Mouse (Mus musculus): ENCODE results near the gene Tmem8.

Tmem8 gene

DNA sequence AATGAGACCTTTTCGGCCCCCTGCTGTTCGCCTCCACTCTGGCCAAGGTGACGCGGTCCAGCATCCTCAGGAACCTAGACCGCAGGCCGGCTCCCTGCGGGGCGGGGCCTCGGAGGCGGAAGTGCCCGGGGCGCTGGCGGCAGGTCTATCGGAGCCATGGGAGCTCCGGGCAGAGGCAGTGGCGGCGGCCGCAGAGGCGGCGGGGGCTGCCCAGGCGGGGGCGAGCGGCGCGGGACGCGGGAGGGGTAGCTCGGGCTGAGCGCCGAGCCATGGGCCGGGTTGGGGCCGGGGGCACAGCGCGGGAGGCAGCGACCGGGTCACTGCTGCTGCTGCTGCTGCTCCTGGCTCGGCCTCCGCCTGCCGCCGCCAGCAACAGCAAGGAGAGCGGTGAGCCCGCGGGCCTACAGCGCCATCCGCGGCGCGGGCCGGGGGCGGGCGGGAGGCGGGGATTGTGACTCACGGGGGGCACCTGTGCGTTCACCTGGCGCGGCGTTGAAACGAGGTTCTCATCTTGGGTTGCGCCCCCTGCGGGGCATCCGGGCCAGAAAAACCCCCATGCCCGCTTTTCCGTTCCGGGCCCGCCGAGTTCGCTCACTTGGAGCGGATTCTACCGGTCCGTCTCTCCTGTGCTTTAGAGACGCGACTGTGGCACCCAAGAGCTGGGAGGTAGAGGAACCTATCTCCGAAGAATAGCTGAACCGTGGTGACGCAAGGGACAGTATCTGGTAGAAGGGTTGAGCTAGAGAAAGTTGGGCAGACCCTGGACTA, at the start of gene Tmem8:
Tmem8 (plus strand) TSS at position 119 of the 768 bp plus-strand sequence.
- peak; percentile 72 for DNase-seq (ENCODE audit: low spot score)

DNA sequence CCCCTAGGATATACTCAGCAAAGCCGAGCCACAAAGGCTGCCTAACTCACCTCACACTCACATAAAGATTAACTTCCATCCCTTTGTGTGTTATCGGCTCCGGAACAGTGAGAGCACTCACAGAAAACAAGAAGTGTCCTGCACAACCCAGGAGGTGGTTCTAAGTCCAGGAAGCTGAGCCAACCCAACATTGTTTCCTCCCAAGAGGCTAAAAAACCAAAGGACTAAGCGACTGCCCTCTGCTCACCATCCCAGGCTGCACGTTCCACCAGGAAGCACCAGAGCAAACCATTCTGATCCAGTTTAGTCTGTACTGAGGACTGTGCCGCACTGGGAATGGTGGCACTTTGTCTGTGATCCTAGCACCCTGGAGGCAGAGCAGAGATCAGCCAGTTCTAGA, 48.2 kb upstream of the Tmem8 start:
- DNase-seq (ENCODE audit: low spot score), result no peak

DNA sequence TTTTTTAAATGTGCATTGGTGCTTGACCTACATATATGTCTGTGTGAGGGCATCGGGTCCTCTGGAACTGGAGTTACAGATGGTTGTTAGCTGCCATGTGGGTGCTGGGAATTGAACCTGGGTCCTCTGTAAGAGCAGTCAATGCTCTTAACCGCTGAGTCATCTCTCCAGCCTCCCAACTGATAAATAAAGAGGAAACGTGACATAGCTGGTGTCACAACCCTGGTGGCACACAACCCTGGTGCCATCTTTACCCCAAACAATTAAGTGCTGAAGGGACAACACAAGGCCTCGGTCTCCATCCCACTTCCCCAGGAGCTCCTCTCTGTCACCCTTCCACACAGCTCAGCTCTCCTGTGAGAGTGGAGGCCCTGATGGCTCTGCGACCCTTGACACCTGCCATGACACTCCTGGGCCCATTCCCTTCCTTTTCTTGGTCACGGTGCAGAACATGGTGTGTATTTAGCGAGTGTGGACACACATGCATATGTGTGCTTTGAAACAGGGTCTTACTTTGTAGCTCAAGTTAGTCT, 46.5 kb upstream of the Tmem8 start:
- no peak for DNase-seq (ENCODE audit: low spot score)

DNA sequence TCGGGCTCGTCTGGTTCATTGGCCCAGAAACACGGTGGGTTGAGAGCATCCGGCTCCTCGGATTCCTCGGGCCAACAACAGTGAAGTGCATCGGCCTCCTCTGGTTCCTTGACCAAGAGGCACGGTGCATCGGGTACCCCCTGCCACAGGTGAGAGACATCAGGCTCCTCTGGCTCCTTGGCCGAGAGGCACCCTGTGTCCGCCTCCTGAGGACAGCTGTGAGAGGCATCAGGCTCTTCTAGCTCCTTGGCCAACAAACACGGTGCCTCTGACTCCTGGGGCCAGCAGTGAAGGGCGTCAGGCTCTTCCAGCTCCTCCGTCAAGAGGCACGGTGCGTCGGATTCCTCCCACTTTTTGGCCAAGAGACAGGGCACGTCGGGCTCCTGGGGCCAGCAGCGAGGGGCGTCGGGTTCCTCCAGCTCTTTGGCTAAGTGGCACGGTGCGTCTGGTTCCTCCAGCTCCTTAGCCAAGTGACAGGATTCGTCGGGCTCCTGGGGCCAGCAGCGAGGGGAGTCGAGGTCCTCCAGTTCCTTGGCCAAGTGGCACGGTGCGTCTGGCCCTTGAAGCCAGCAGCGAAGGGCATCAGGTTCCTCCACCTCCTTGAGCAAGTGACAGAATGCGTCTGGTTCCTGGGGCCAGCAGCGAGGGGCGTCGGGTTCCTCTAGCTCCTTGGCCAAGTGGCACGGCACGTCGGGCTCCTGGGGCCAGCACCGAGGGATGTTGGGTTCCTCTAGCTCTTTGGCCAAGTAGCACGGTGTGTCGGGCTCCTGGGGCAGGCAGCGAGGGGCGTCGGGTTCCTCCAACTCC, 44.9 kb upstream of the Tmem8 start:
- peak; percentile 35 for DNase-seq (ENCODE audit: low spot score)

DNA sequence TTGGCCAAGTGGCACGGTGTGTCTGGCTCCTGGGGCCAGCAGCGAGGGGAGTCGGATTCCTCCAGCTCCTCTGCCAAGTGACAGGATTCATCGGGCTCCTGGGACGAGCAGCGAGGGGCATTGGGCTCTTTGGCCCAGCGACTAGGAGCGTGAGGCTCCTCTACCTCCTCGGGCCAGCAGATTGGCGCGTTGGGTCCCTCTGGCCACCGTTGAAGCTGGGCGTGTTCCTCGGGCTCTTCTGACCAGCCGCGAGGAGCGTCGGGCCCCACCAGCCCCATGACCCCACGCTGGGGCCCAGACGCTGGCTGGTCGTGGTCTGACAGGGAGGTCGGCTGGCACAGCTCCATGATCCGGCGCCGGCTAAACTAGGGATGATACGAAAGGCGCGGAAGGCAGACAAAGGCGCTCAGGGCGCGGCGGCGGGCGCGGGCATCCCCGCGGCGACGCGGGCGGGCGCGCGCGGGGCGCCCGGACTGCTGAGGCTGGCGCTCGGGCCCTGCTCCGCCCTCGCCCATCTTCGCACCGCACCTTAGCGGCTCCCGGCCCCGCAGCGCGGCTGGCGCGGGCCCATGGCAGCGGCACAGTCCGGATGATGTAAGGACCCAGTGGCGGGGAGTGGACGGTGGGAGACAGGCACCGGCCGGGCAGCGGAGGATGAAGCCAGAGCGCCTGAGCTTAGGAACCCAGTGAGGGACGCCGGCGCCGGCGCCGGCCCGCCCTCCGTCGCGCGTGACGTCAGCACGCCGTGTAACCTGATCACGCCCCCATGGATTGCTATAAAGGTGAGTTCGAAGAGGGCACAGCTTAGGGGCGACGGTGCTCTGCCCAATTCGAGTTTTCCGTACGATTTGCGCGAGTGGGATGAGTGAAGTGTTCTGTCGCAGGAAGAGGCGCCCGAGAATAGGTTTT, 44.0 kb upstream of the Tmem8 start, which contains the start of gene Rab11fip3:
Rab11fip3 (minus strand) TSS at position 725 of the 909 bp plus-strand sequence.
- peak; percentile 91 for DNase-seq (ENCODE audit: low spot score)

DNA sequence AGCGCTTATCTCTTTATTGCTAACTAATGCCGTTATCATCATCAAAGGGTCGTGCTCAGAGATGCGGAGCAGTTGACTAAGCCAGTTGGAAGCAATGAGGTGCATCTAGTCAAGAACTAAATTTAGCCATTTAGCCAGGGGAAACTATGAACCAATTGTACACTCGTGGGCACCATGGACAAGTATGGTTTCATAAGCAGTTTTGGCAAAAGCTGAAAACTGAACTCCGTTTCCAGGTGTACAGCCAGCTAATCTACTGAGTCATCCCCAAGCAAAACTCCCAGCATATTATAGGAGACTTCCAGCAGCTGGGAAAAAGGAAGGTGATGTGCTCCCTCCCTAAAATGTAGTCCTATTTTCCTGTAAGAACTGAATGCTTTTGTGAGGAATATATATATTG, 43.0 kb upstream of the Tmem8 start:
- DNase-seq (ENCODE audit: low spot score), result no peak

DNA sequence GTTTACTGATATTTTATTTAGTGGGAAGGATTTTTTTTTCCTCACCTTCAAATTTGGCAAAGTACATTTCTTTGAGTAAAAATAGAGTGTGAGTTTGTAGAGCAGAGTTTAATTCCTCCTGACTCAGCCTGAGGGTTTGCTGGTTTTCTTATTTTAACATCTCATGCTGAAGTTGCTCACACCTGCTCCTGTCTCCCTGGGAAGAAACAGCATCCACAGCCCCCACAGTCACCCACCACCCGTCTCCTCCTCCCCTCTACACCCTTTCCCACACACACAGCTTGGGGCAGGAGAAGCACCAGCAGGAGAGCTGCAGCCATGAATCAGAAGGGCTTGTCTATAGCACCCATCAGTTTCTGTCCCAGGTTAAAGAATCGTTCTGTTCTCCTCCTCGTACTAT, 37.9 kb upstream of the Tmem8 start:
- no peak for DNase-seq (ENCODE audit: low spot score)

DNA sequence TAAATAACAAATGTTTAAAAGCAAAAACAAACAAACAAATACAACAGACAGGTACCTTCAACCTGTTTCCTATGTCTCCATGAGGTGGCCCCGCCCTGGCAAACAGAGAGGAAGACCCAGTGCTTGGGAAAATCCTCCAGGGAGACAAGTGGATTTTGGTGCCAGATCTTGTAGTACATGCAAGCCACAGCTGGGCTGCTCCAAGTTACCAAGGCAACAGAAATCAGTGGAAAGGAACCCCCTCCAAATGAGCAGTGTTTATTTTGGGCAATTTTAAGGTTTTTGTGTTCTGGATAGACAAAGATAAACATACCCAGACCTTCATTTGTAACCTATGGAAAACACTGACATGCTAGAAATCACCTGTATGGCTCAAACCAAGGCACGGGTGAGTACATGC, 34.2 kb upstream of the Tmem8 start:
- no peak for DNase-seq (ENCODE audit: low spot score)

DNA sequence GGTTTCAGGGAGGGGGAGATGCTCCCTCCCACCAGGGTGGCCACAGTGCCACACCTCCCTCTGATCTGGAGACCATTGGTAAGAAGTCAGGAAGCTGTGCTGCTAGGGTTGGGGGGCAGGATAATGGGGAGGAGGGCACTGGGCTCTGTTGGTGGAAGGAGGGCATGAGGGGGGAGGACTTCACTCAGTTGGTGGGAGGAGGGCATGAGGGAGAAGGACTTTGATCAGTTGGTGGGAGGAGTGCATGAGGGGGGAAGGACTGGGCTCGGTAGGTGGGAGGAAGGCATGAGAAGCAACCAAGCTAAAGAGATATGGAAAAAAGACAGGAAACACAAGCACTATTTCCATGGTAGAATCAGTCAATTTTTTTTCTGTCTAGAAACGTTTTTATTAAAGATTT, 32.2 kb upstream of the Tmem8 start:
- no peak for DNase-seq (ENCODE audit: low spot score)

DNA sequence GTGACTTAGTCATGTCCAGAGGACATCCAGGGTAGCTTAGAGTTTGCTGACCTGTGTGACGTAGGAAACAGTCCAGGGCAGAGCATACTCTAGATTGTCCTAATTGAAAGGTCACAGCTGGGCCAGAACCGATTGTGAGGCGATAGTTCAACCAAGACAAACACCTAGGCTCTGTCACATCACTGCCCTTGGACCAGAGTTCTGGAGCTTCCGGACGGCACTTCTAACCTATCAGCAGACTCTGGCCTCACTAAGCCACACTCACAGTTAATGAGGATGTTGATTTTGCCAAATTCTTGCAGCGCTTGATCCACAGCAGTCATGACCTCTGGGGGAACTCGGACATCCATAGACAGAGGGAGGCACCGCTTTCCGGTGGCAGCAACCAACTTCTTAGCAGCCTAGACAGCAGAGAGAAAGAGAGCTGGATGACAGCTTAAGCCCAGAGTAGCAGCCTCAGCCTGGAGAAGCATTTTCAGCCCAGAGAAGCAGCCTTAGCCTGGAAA, 26.0 kb upstream of the Tmem8 start:
- DNase-seq (ENCODE audit: low spot score), result no peak

DNA sequence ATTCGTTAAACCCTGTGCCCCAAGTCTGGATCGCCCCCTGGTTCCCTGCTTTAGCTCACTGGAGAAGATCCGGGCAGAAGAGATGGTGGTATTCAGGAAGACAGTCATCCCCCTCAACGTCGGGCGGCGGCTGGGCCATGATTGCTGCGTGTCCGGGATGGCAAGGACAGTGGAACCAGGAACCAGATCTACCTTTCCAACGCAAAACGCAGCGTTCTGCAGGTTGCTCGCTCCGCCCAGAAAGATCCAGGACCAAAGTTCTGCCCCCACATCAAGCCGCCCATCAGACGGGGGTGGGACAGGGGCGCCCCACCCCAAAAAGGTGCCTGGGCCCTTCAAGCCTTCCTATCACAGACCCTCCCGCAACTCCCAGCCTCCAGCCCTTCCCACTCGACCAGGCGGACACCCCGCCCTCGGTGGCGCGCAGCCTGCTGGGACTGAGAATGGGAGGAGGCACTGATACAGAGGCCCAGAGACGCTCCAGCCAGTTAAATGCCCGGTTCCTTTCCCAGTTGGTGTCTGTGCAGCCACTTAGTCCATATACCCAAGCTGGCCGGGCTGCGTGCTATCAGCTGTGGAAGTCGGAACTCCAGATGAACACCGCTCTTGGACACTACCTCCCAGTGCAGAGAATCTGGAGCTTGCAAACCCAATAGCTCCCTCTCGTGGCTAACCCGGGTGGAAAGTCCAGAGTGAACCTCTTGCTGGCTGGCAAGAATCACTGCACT, 23.0 kb upstream of the Tmem8 start, which contains the start of gene Decr2:
Decr2 (minus strand) TSS at position 433 of the 728 bp plus-strand sequence.
- DNase-seq (ENCODE audit: low spot score), result peak; percentile 96

DNA sequence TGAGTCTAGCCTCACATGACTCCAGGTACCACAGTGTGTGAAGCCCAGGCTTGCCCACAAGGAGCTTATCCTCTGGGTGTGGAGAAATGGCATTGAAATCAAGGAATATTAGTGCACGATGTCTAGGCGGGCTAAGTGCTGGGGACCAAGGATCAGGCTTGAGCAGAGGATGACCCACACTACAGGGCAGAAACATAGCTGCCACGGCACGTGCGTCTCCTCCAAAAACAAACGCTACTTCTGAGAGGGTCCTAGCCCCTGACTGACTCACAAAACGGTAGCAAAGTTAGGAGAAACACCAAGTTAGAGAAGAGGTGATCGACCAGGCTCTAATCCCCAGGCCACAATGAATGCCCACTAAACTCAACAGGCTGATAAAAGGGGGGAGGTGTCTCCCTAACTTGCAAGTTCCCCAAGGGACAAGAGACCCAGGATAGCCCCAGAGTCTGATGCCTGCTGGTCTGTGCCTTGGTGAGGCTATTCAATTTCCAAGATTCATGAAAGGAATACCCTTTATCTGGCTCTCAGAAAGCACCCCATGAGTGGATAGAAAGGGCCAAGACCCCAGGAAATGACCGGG, 18.5 kb upstream of the Tmem8 start:
- no peak for DNase-seq (ENCODE audit: low spot score)

DNA sequence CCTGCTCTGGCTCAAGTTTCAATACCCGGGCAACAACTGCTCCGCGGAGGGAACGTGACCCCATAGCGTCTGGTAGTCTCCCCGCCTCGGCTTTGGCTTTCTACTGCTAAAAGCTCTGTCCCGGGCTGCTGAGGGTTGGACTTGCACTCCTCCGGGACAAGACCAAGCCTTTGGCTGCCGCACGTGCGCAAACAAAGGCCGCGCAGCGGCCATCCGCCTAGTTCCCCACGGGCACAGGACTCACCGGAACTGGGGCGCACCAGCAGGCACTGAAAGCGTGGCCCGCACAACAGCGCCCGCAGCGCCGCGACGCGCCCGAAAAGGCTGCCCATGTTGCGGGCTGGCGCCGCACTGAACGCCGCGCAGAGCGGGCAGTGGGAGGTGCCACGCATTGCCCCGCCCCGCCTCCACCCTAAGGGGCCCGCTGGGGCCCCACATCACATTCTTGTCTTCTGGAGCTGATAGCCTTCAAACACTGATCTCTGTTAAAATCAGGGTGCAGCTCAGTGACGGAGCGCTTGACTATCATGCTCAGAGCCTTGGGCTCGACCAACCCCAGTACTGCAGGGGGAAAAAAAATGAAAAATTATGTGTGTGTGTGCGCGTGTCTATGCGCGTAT, 17.9 kb upstream of the Tmem8 start, which contains the start of gene Nme4:
Nme4 (minus strand) TSS at position 482 of the 620 bp plus-strand sequence.
- DNase-seq (ENCODE audit: low spot score), result peak; percentile 79

DNA sequence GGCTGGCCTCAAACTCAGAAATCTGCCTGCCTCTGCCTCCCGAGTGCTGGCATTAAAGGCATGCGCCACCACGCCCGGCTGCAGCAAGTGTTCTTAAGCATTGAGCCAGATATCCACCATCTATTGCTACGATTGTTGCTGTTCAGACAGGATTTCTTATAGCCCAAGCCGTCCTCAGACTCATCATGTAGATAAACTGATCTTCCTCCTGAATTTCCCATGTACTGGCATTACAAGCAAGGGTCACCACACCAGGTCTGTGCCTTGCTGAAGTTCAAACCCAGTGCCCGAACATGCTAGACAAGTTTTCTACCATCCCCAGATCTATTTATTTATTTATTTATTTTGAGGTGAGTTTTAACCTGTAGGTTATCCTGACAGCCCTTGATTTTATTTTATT, 14.6 kb upstream of the Tmem8 start:
- DNase-seq (ENCODE audit: low spot score), result no peak

DNA sequence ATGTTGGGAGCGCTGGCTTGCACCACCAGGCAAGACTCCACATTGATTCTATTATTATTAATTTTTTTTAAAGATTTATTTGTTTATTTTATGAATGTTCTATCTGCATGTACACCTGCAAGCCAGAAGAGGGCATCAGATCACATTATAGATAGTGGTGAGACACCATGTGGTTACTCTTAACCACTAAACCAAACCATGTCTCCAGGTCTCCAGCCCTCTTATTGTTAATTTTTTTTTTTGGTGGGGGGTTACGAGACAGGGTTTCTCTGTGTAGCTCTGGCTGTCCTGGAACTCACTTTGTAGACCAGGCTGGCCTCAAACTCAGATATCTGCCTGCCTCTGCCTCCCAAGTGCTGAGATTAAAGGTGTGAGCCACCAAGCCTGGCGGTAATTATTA, 13.8 kb upstream of the Tmem8 start:
- DNase-seq (ENCODE audit: low spot score), result peak; percentile 68

DNA sequence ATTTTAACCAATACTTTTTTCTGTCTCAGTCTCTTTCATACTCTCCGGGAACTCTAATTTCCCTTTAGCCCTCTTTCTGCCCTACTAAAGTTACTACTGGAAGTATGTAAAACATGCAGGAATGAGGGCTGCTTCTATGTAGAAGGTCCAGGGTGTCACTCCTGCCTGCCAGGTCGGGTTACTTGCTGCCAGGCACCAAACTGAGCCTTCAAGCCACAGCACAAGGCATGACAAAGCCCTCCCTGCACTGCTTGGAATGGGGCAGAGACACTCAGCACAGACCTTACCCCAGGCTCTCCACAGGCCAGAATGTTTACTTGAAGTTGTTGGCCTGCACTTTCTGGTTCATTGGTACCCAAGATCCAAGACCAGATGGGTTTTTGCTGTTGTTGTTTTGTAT, 12.9 kb upstream of the Tmem8 start:
- DNase-seq (ENCODE audit: low spot score), result no peak

DNA sequence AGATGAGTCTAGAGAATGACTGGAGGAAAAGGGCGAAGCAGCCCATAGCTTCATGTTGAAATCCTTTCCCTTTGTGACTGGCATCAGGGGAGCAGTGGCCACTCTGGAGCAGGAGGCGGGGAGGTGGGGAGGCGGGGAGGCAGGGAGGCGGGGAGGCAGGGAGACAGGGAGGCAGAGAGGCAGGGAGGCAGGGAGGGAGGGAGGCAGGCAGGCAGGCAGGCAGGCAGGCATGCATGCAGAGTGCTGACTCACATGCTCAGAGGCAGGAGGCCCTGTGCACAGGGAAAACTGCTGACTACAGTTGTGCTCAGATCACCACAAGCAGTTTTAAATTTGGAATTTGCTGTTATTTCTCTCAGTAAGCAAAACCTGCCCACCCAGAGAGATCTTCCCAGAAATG, 11.6 kb upstream of the Tmem8 start:
- peak; percentile 38 for DNase-seq (ENCODE audit: low spot score)

DNA sequence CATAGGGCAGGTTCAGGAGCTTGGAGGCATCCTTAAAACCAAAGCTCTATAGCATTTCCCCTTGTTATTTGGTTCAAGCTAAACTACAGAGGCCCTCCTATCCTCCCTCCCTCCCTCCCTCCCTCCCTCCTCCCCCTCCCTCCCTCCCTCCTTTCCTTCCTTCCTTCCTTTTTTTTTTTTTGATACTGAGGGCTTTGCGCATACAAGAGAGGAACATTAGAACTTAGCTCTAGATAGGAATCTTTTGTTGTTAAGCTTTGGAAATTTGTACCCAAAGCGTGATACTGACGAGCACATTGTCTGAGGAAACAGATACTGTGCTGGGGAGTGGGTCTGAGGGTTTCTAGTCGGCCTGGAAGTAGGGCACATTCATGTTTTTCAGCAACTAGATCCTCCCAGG, 7.5 kb upstream of the Tmem8 start:
- no peak for DNase-seq (ENCODE audit: low spot score)

DNA sequence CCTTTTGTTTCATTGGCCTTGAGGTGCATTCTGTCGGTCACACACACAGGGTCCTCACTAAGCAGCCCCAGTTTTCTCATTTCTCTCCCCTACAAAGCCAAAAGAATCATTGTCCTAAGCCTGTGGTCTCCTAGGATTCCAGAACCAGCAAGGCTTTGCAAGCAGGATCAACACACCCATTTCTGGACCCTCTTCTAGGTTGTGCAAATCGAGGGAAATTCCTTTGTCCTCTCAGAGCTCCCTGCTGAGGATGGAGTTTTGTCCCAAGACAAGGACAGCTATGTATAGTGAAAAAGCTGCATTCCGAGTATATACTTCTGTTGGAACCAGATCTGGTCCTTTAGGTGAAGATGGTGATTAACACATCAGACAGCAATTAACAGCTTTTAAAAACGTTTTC, 2.9 kb upstream of the Tmem8 start:
- no peak for DNase-seq (ENCODE audit: low spot score)

DNA sequence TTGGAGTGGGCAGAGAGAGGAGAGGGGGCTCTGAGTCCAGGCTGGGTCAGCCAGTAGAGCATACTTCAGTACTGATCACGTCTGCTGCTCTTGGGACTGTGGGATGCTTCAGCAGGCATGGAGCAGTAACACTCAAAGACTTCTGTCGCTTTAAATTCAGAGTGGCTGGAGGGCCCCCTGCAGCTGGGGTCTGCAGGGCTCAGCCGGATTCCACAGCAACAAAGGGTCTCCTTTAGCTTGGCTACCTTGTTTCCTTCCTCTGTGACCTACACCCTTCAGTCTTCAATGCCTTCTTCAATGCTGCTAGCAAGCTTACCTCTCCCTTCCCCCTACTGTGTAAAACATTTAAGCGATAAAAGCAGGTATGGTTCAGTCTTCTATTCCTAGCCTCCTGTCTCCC, 2.1 kb upstream of the Tmem8 start:
- peak; percentile 51 for DNase-seq (ENCODE audit: low spot score)

All from retina, embryonic 14.5 days (tissue).